Mouse (Mus musculus) bone marrow macrophage, adult 2 months (primary cell): ENCODE data around the gene Cdkl5.

Source experiments
- CTCF ChIP-seq: IDR thresholded peaks from 2 replicates; pipeline ENCODE4 v1.5.1; 2012; ENCODE audit warnings: low read depth, mild to moderate bottlenecking, low read length, moderate library complexity
- POLR2A ChIP-seq: IDR thresholded peaks from 2 replicates; pipeline ENCODE4 v1.6.1; 2012; ENCODE audit warnings: mild to moderate bottlenecking, low read depth, low read length, borderline replicate concordance

GRCm38 (mm10) chrX:160995131-160995667 lies 695 bp upstream of the Cdkl5 start:
- TF ChIP-seq CTCF: no peak
- TF ChIP-seq POLR2A: no peak
